In genomic region chr8:3387286-3387685, GRCm38 (mm10) we compare ENCODE assay signal across 8 mouse cellular contexts. TPM values are rescaled to one million over a fixed set of nuclear protein-coding genes. Genes with fewer than 3 reads are reported as not detected.
A peak's percentile ranks its signal among the peaks of the same experiment; 100 is the strongest.
DNase-seq lines count a peak whose midpoint lies in the region; ATAC-seq lines count a peak whose summit lies in the region.

No protein-coding gene starts in this region.

- intact Hi-C loops in heart, postnatal 14 days (cut with DNase I): no loop called here

- DNase-seq in CD8-positive naive resting alpha-beta T cell, adult 2 months (ENCODE audit: low read depth in 2 of 2, low spot score in 2 of 2): peak; percentile 30 to 51
- peak; percentile 86 for DNase-seq in R1 (ENCODE audit: low read depth, low spot score)
- peak; percentile 77 for DNase-seq in embryo, embryonic 11 days
- peak; percentile 66 to 78 for DNase-seq in heart, postnatal 14 days
- DNase-seq in layer of hippocampus, postnatal 10 days (ENCODE audit: low spot score in 2 of 2): peak; percentile 73 to 74
- DNase-seq in skeletal muscle tissue, adult 2 months (ENCODE audit: low read depth, low spot score): peak; percentile 36
- DNase-seq in urinary bladder, postnatal 4 days (ENCODE audit: low spot score in 2 of 2): peak; percentile 36 to 73

- peak; percentile 87 for ATAC-seq in megakaryocyte, adult 5-6 weeks (ENCODE audit: poor library complexity, severe bottlenecking)

RNA-seq across cellular contexts. Expression of gene Arhgef18, which starts 5.5 kb away (rescaled TPM):
- total RNA-seq in heart, postnatal 14 days (2021): 10 to 100 TPM; 20.5 to 21.4 TPM
- total RNA-seq in layer of hippocampus, postnatal 10 days (2021): 10 to 100 TPM; 36.5 to 44.6 TPM
- total RNA-seq in megakaryocyte, adult 5-6 weeks (2015): 43.8 and 45.0 TPM in 2 replicates
- 38.4 and 45.7 TPM in 2 replicates for total RNA-seq in megakaryocyte, adult 5-6 weeks (2017)

RNA-seq across cellular contexts. Expression of gene A430078G23Rik, which starts 34.1 kb away (rescaled TPM):
- total RNA-seq in heart, postnatal 14 days (2021): 1 to 10 TPM in 1 of 2 experiments, under 1 TPM in 1; 0.79 to 1.7 TPM
- total RNA-seq in layer of hippocampus, postnatal 10 days (2021): under 1 TPM in 1 of 2 experiments, not detected in 1; 0.53 TPM
- 17.0 and 17.9 TPM in 2 replicates for total RNA-seq in megakaryocyte, adult 5-6 weeks (2015)
- 30.3 and 35.7 TPM in 2 replicates for total RNA-seq in megakaryocyte, adult 5-6 weeks (2017)

Comparison
In these comparisons a context has a peak if more than half of its experiments do, and no peak if none do; other contexts are left out.
1. Peak in every context shown above with its lines: DNase-seq and ATAC-seq.
2. DNase-seq: peak in every context shown above with its lines; median percentile 86 in R1; 77 in embryo, embryonic 11 days; 74 in layer of hippocampus, postnatal 10 days; 72 in heart, postnatal 14 days; 54 in urinary bladder, postnatal 4 days; 40 in CD8-positive naive resting alpha-beta T cell, adult 2 months; 36 in skeletal muscle tissue, adult 2 months.
3. RNA of gene A430078G23Rik, which starts 34.1 kb away (total RNA-seq): 17.0 to 35.7 TPM in megakaryocyte, adult 5-6 weeks; 0.79 to 1.7 TPM in heart, postnatal 14 days and 0.53 TPM in layer of hippocampus, postnatal 10 days; every median in the first group is over 4 times any median in the second.